Mouse (Mus musculus): ENCODE data around the gene Wdr48.

Wdr48 gene

GRCm38 (mm10) chr9:119970763-119971656 is 76.3 kb downstream of the Wdr48 start:
- DNase-seq, result peak; percentile 67

- DNase-seq, result no peak
Measured at GRCm38 (mm10) chr9:119972166-119972565, 77.5 kb downstream of the Wdr48 start.

- no peak for DNase-seq
Measured at GRCm38 (mm10) chr9:119972582-119972981, 77.9 kb downstream of the Wdr48 start.

GRCm38 (mm10) chr9:119973281-119973680 is 78.6 kb downstream of the Wdr48 start:
- no peak for DNase-seq

- no peak for DNase-seq
Measured at GRCm38 (mm10) chr9:119973869-119974520, 79.3 kb downstream of the Wdr48 start.

- DNase-seq, result no peak
Measured at GRCm38 (mm10) chr9:119974609-119975008, 79.9 kb downstream of the Wdr48 start.

- peak; percentile 60 for DNase-seq
Measured at GRCm38 (mm10) chr9:119975286-119975685, 80.6 kb downstream of the Wdr48 start.
